Mouse (Mus musculus): ENCODE results near the gene Rpa2. TPM values are rescaled to one million over a fixed set of nuclear protein-coding genes. Genes with fewer than 3 reads are reported as not detected.
"Not testable (repeated sequence)": the region's sequence is repeated elsewhere in the genome, so short reads cannot be mapped to it uniquely, and the experiment has no call there.

The Rpa2 gene
- polyA plus RNA-seq, 1 experiment from 2014 or later, result 113 TPM

- peaks cover 9% of the 10 kb centered on the region; the same call in 1 of the 2 replicates for H3K4me1 ChIP-seq
- ATAC-seq (replicated peaks; ENCODE audit: low FRiP score), result no peak
- H3K9ac ChIP-seq, result no peak overlapping the region
- H3K9me3 ChIP-seq (replicated peaks), result no peaks in the 10 kb centered on the region
- no peaks in the 10 kb centered on the region for H3K27me3 ChIP-seq
- H3K4me3 ChIP-seq (replicated peaks), result no peak overlapping the region
- WGBS, result 93% methylated on average over 9 of the region's 9 CpGs
- H3K36me3 ChIP-seq, result no peaks in the 10 kb centered on the region
- peak overlapping the region; percentile 58 for H3K27ac ChIP-seq
- H3K4me2 ChIP-seq, result no peak overlapping the region
These were observed 21.1 kb upstream of the Rpa2 start for GRCm38 (mm10) chr4:132746911-132747517.

- Histone ChIP-seq H3K9me3 (replicated peaks) (no peaks in the 10 kb centered on the region), H3K4me1 (peaks cover 9% of the 10 kb centered on the region; the same call in 1 of the 2 replicates), H3K27me3 (no peaks in the 10 kb centered on the region), H3K9ac (no peak overlapping the region), H3K27ac (peak overlapping the region; percentile 58), H3K4me3 (replicated peaks) (peak overlapping the region; percentile 19; the same call in 1 of the 2 replicates), H3K4me2 (peak overlapping the region; percentile 33), H3K36me3 (no peaks in the 10 kb centered on the region)
- ATAC-seq (replicated peaks; ENCODE audit: low FRiP score), result no peak
- 55% methylated on average over 9 of the region's 9 CpGs for WGBS
These were observed 20.4 kb upstream of the Rpa2 start for GRCm38 (mm10) chr4:132747664-132748259.

DNA sequence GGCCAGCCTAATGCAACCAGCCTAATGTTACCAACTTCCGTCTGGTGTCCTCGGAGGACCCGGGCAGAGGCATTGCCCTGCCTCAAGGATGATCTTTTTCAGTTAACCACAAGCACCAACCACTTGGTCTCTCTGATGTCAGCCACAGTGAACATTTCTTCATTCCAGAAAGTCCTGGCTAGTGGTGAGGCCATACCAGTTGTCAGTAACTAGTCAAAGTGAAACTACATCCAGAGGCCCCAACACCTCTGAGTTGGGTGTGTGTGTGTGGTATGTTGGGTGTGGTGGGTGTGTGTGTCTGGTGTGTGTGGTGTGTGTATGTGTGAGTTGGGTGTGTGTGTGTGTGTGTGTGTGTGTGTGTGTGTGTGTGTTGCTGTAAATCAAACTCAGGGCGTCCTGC, 19.4 kb upstream of the Rpa2 start:
- H3K4me3 ChIP-seq (replicated peaks), result no peak overlapping the region
- H3K4me1 ChIP-seq, result peaks cover 9% of the 10 kb centered on the region; the same call in 1 of the 2 replicates
- no peak overlapping the region for H3K9ac ChIP-seq
- no peak overlapping the region for H3K4me2 ChIP-seq
- no peaks in the 10 kb centered on the region for H3K27me3 ChIP-seq
- H3K27ac ChIP-seq, result no peak overlapping the region
- no peaks in the 10 kb centered on the region for H3K9me3 ChIP-seq (replicated peaks)
- WGBS, result 94% methylated on average over 4 of the region's 4 CpGs
- no peaks in the 10 kb centered on the region for H3K36me3 ChIP-seq
- no peak for ATAC-seq (replicated peaks; ENCODE audit: low FRiP score)

GRCm38 (mm10) chr4:132749258-132749982, 18.7 kb upstream of the Rpa2 start:
- H3K27ac ChIP-seq, result no peak overlapping the region
- no peak overlapping the region for H3K4me3 ChIP-seq (replicated peaks)
- H3K36me3 ChIP-seq, result no peaks in the 10 kb centered on the region
- H3K9me3 ChIP-seq (replicated peaks), result no peaks in the 10 kb centered on the region
- H3K4me2 ChIP-seq, result no peak overlapping the region
- no peak for ATAC-seq (replicated peaks; ENCODE audit: low FRiP score)
- WGBS, result 84% methylated on average over 6 of the region's 6 CpGs
- H3K4me1 ChIP-seq, result peaks cover 6% of the 10 kb centered on the region; the same call in 1 of the 2 replicates
- no peak overlapping the region for H3K9ac ChIP-seq
- no peaks in the 10 kb centered on the region for H3K27me3 ChIP-seq

- Histone ChIP-seq H3K9me3 (replicated peaks) (no peaks in the 10 kb centered on the region), H3K9ac (no peak overlapping the region), H3K4me1 (peaks cover 15% of the 10 kb centered on the region), H3K36me3 (no peaks in the 10 kb centered on the region), H3K4me3 (replicated peaks) (no peak overlapping the region), H3K27ac (no peak overlapping the region), H3K27me3 (peaks cover 12% of the 10 kb centered on the region), H3K4me2 (no peak overlapping the region)
- ATAC-seq (replicated peaks; ENCODE audit: low FRiP score), result no peak
- WGBS, result 76% methylated on average over 6 of the region's 6 CpGs
These were observed 15.1 kb upstream of the Rpa2 start for GRCm38 (mm10) chr4:132752992-132753391.

- Histone ChIP-seq H3K4me2 (peak within 1 kb of the TSS; percentile 94), H3K9me3 (replicated peaks) (no peaks in the 10 kb centered on the region), H3K36me3 (no peaks in the 10 kb centered on the region), H3K9ac (peak within 1 kb of the TSS; percentile 45; the same call in 1 of the 2 replicates), H3K27me3 (peaks cover 14% of the 10 kb centered on the region), H3K4me3 (replicated peaks) (peak within 1 kb of the TSS; percentile 52), H3K4me1 (peaks cover 17% of the 10 kb centered on the region), H3K27ac (0 out of 2 replicates have a peak within 1 kb of the TSS, but pooled peaks have one; percentile 27)
- under 1% methylated on average over 22 of the region's 22 CpGs for WGBS
- ATAC-seq (replicated peaks; ENCODE audit: low FRiP score), result peak; percentile 90
These were observed 11.2 kb upstream of the Rpa2 start, which contains the start of gene Smpdl3b for GRCm38 (mm10) chr4:132756974-132757373. Smpdl3b (minus strand) TSS chr4:132757252.

DNA sequence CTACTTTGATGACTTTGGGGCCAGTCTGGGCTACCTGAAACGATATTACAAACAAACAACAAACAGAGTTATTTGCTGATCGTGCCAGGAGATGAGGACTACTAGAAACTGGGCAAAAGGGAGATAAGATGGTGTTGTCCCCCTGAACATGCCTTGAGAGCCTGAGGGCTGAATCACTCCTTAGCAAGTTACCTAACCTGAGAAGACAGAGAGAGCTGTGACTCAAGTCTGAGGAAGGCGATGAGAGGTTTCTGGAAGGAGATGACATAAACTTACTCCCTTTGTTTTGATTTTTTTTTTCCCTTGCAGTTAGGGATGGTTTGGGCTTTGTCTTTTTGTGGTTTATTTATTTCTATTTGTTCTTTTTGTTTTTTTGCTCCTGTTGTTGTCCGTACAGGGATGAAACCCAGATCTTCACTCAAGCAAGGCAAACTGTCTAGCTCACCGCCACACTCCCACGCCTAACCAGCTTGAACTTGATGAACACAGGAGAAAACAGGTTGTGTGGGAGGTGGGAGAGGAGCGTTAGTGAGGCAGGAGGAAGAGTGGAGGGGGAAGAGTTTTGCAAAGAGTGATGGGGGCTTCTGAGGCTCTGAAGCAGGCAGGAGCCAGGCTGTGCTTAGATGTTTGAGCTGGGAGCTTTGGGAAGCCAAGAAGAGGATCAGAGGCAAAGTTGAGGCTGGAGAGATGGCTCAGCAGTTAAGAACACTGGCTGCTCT, 10.3 kb upstream of the Rpa2 start:
- Histone ChIP-seq H3K27ac (0 out of 2 replicates have a peak overlapping the region, but pooled peaks have one; percentile 27), H3K9ac (no peak overlapping the region), H3K4me2 (peak overlapping the region; percentile 94)

GRCm38 (mm10) chr4:132760296-132760695, 7.8 kb upstream of the Rpa2 start:
- no peak overlapping the region for H3K27ac ChIP-seq
- 56% methylated on average over 3 of the region's 3 CpGs for WGBS
- H3K4me1 ChIP-seq, result peaks cover 17% of the 10 kb centered on the region
- peaks cover 14% of the 10 kb centered on the region for H3K27me3 ChIP-seq
- H3K4me2 ChIP-seq, result no peak overlapping the region
- no peaks in the 10 kb centered on the region for H3K36me3 ChIP-seq
- ATAC-seq (replicated peaks; ENCODE audit: low FRiP score), result no peak
- no peaks in the 10 kb centered on the region for H3K9me3 ChIP-seq (replicated peaks)
- no peak overlapping the region for H3K9ac ChIP-seq
- no peak overlapping the region for H3K4me3 ChIP-seq (replicated peaks)

More for the DNA sequence above, 10.3 kb upstream of the Rpa2 start:
- 51% methylated on average over 7 of the region's 7 CpGs for WGBS
- Histone ChIP-seq H3K36me3 (no peaks in the 10 kb centered on the region), H3K27me3 (peaks cover 14% of the 10 kb centered on the region), H3K9me3 (replicated peaks) (no peaks in the 10 kb centered on the region), H3K4me3 (replicated peaks) (no peak overlapping the region), H3K4me1 (peaks cover 17% of the 10 kb centered on the region)
- no peak for ATAC-seq (replicated peaks; ENCODE audit: low FRiP score)

- Histone ChIP-seq H3K9me3 (replicated peaks) (no peaks in the 10 kb centered on the region), H3K4me1 (peaks cover 3% of the 10 kb centered on the region; the same call in 1 of the 2 replicates), H3K9ac (no peak overlapping the region), H3K4me3 (replicated peaks) (no peak overlapping the region), H3K36me3 (no peaks in the 10 kb centered on the region), H3K4me2 (no peak overlapping the region), H3K27ac (no peak overlapping the region), H3K27me3 (peaks cover 4% of the 10 kb centered on the region)
- no peak for ATAC-seq (replicated peaks; ENCODE audit: low FRiP score)
- WGBS, result 64% methylated on average over 6 of the region's 6 CpGs
These were observed 5.5 kb upstream of the Rpa2 start for GRCm38 (mm10) chr4:132762602-132763001.

DNA sequence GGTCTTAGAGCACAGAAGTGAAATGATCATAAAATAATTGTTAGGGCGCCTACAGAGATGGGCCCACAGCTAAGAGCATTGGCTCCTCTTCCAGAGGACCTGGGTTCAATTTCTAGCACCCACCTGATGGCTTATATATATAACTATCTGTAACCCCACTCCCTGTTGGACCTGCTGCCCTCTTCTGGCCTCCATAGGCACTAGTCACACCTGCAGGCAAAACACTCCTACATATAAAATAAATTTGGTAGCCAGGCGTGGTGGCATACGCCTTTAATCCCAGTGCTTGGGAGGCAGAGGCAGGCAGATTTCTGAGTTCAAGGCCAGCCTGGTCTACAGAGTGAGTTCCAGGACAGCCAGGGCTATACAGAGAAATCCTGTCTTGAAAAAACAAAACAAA, 5.0 kb upstream of the Rpa2 start:
- 87% methylated on average over 3 of the region's 3 CpGs for WGBS
- H3K36me3 ChIP-seq; H3K27ac ChIP-seq; H3K4me1 ChIP-seq; H3K27me3 ChIP-seq; H3K4me2 ChIP-seq; ATAC-seq (replicated peaks; ENCODE audit: low FRiP score); H3K9me3 ChIP-seq (replicated peaks); H3K4me3 ChIP-seq (replicated peaks); H3K9ac ChIP-seq: not testable (repeated sequence)

GRCm38 (mm10) chr4:132771776-132772175, 3.6 kb downstream of the Rpa2 start:
- no peak overlapping the region for H3K4me3 ChIP-seq (replicated peaks)
- H3K4me1 ChIP-seq, result peaks cover 9% of the 10 kb centered on the region
- no peaks in the 10 kb centered on the region for H3K9me3 ChIP-seq (replicated peaks)
- H3K36me3 ChIP-seq, result peaks cover 68% of the 10 kb centered on the region
- no peak for ATAC-seq (replicated peaks; ENCODE audit: low FRiP score)
- H3K4me2 ChIP-seq, result no peak overlapping the region
- H3K27ac ChIP-seq, result no peak overlapping the region
- H3K27me3 ChIP-seq, result no peaks in the 10 kb centered on the region
- no peak overlapping the region for H3K9ac ChIP-seq
- WGBS, result 89% methylated on average over 9 of the region's 9 CpGs

All from kidney, embryonic 15.5 days (tissue).